Mouse (Mus musculus): ENCODE data around the gene Thegl.

DNA sequence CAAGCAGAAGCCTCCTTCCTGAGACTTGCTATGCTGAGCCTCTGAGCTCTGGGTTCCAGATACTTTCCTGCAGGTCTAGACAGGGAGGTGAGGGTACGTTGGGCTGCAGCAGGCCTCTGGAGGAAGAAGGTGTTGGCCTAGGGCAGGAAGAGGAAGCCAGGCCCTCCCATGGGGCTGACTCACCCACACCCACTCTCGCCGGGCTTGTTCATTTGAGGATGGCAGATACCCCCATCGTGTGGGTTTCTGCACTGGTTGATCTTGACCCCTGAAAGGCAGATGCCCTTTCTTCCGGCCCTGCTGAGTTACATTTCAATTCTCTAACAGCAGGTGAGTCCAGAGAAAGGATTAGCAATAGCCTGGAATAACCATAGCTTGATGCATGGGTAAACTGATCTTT lies 76.7 kb downstream of the Thegl start:
- no peak for TF ChIP-seq CTCF (IDR thresholded peaks at IDR 0.05; ENCODE audit: low read depth, low read length)
- no peak for TF ChIP-seq POLR2A (IDR thresholded peaks at IDR 0.05; ENCODE audit: insufficient read depth, low read length)

Data from ES-Bruce4 (cell line).